Mouse (Mus musculus) brain, embryonic 18.5 days (tissue): Measurements from ENCODE around the gene Cetn2.

Experiments used
- DNase-seq: peaks from one replicate; pipeline ENCODE4 v3.0.0-alpha.2; 2012; ENCODE audit warnings: low read depth, low spot score

The Cetn2 gene

DNA sequence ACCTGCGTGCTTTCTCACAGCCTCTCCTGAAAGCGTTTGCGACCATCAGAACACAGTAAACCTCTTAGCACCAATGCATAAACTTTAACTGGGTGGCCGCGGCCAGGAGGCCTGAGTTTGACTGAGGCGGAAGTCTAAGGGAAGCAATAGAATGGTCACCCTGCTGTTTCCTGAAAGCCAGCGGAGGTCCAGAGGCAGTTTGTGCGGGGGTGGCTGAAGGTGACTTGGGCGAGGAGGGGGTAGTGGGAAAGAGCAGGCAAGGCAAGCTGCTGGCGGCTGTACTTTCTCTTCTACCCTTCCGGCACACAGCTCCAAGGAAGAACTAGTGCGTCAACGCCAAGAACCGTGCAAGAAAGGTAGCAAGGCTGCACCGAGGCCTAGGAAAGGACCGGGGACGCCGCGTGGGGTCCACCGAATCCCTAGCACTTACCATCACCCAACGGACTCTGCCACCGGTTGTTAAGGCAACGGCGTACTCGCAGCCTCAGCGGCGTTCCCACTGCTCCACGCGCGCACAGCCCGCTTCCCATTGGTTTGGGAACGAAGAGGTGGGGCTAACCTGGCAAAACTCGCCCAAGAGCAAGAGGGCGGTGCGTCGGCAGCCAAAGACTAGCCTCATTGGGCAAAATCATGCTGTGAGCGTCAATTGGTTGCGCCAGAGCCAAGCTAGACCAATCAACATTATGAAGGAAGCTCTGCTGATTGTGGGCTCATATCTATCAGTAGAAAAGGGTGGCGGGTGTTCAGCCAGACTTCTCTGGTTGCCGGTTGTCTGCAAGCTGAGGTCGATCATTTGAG lies at the start of gene Cetn2, which contains the start of gene Nsdhl:
TSS of gene Cetn2 (minus strand) at position 528 of the 798 bp plus-strand sequence.
TSS of gene Nsdhl (plus strand) at position 674 of the 798 bp plus-strand sequence.
- DNase-seq, result peak; percentile 84

DNA sequence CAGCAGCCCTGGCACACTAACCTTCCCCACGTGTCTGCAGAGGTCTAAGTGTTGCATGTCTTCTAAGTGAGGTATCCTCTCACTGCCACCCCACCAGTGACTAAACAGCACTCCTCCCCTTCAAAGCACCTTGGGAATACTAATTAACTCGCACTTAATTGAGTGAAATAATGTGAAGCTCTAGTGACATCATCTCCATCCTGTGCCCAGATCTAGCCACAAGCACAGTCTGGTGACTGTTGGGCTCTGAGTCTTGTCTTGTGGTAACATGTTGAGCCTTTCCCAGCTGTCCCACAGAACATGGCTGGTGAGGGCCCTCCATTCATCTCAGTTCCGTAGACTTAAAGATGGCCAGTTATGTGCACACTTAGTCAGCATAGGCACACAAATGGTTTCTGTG lies 44.5 kb upstream of the Cetn2 start:
- no peak for DNase-seq

DNA sequence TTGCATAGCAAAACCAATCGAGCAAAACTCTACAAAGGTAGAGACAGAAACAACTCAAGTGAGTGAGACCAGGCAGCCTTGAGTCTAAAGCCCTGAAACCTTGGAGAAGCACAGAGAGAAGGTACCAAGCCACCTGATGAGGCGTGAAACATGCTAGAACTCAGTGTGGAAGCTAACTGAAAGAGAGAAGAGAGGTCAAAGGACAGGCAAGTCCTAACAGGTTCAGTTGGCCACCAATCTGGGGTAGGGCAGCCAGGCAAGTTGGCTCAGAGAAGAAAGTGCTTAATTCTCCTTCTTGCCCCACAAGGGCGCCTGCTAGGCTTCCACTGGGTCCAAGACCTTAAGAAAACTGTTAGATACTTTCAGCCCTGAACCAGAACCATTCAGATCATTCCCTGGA lies 43.3 kb upstream of the Cetn2 start:
- no peak for DNase-seq

DNA sequence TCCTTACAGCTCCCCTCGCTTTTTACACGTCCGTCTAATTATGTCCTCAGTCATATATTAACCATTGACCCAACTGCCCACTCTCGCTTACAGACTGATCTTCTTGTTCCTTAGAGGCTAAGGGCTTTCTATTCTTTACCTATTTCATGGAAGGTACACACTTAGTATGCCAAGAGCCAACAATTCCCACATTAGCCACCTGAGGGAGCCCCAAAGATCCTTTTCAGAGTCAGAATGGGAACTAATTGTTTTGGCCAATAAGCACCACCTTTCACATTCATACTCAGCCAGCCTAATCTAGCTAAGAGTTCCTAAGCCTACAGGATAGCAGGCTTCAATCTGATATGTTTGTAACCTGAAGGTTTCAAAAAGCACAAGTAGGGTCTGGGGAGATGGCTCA lies 42.2 kb upstream of the Cetn2 start:
- no peak for DNase-seq

DNA sequence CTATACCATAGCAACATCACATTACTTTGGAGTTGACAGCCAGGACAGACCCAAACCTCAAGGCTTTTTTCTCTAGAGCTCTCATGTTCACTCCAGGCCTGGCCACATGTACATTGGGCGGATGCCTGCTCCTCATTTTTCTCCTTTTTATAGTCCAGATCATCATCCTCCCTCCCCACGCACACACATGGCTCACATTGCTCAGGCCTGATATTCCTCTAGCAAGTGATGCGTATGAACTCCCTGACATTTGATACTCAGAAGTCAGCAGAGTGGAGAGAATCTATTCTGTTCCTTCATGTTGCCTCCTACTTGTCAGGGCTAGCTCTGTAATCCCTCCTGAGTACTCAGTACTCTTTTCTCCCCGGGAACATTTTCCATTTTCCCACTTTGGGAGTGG lies 38.3 kb upstream of the Cetn2 start:
- no peak for DNase-seq

DNA sequence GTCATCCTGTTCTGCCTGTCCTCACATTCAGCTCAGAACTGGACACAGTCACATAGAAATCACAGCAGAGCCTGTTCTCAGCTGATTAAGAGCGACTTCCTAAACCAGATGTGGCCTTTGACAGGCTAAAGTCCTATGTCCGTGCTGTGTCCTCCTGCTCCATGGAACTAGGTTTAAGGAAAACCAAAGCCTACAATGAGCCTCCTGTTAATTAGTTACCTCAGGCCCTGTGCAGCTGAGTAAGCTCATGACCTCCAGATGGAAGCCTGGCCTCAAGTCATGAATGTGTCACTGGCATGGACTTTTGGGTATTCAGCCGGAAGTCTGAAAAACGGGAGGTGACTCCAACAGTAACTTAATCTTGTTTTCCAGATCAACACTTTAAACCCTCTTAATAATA lies 35.3 kb upstream of the Cetn2 start:
- DNase-seq, result no peak

DNA sequence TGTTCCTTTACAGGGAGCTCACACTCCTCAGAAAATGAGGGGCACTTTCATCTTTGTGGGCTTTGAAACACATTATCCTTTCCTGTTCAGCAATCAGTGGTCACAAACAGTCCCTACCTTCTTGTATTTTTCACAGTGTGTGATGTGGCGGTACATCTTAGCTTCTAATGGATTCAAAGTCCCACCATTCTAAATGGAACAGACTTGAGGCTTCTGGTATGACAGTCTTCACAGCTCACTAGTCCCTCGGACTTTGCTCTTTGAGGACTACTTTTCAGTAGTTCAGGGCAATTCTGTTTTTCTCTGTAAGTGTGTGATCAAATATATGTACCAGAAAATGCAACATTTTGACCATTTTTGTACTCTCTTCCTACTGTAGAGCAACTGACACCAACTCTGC lies 3.2 kb upstream of the Cetn2 start:
- no peak for DNase-seq

DNA sequence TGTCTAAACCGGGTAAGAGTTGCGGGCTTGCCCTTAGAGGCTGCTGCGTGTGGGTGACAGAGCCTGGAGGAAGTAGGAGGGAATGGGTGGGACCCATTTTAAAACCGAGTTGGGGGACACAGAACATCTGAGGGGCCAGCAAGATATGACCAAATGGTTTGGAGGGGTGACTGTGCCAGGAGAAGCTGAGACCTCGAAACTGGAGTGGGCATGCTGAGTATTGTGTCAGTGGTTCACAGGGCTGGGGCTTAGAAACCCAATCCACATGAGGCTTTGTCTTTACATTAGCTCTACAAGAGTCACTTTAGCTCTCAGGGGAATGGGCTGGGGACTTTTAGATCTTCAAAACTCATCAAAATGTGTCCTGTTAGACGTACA lies 460 bp upstream of the Cetn2 start:
- no peak for DNase-seq

DNA sequence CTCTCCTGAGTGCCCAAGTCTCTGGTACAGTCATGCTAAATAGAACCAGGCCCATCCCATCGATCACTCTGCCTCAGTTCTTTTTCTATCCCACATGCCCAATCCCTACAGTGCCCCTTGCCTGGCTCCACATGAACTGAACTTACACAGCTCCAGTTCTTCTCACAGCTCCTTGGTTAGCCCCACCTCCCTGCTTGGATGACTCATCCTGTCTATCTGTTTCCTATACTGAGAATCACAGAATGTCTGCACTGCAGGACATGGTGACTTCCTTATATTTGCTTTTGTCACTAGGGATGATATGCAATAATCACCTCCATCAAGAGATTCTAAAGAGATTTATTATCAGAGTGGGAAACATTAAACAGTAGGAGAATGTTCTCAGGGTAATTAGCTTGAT lies 6.6 kb downstream of the Cetn2 start:
- DNase-seq, result no peak

DNA sequence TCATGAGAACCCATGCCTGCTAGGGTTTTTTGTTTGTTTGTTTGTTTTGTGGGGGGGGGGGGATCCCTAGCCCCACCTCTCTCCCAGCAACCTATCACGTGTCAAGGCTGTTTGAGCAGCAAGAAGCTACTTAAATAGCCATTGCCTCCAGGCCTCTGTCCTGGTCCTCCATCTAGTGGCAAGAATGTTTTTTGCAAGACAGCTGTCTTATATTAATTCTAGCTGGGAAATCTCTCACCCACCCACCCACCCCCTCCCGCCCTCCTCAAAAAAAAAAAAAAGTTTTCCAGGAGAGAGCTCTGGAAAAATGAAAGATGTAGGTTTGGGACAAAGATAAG lies 9.8 kb downstream of the Cetn2 start:
- DNase-seq, result no peak

DNA sequence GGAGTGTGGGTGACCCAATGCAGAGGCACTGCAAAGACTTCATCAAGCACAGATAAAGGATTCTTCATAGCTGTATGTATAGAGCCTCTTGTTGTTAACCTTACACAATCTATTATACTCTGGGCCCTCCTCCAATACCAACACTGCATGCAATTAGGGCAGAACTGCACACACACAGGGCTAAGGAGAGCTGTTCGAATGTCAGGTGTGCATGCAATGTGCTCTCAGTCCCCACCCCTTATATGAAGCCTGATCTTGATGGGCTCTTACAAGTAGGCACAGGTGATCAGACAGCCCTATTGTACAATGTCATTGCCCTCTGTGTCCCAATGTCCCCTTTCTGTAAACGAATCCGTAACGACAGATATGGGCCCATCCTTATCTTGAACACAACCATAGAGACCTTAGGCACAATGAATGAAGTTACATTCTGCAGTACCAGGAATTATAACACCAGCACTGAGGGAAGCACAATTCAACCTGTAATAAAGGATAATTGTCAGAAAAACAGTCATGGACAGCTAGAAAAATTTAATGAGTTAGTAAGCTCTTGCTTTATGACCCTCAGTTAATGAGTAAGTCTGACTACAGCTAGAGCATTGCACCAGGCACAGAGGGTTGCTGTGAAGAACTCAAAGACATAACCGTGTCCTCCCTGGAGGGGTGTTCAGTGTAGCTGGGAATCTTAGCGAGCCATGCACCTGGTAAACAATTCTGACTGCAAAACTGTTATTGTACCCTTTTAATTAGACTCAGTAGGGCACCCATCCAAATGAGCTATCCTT lies 10.4 kb downstream of the Cetn2 start:
- DNase-seq, result no peak

DNA sequence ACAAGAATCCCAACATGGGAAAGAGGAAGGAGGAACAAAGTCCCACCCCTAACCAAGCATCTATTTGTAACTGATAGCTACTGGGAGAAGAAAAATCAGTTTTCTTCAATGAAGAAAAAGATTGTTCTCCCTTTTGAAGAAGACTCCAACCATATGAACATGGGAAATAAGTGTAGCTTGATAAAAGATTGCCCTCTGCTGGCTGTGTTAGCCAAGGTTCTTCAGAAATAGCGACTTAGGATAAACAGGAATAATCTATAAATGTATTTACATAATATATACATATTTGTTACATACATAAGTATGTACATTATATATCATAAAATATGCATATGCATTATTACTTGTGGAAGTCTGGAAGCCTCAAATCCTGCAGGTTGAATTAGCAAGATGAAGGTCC lies 15.7 kb downstream of the Cetn2 start:
- DNase-seq, result no peak

DNA sequence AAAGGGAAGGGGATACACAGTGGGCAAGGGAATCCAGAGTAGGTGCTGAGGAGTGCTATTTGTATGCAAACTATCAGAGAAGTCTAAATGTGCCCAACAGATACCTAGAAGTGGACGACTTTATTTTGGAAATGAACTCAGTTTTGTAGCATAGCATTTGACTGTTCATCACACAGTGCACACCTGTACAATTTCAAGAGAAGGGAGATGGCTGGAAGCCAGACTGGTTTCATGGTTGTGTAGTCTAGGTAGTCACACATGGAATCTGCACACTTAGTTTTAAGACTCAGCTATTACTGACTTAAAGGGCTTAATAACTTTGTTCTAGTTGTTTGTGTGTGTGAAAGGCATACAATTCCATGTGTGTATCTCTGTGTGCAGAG lies 22.2 kb downstream of the Cetn2 start:
- DNase-seq, result no peak

DNA sequence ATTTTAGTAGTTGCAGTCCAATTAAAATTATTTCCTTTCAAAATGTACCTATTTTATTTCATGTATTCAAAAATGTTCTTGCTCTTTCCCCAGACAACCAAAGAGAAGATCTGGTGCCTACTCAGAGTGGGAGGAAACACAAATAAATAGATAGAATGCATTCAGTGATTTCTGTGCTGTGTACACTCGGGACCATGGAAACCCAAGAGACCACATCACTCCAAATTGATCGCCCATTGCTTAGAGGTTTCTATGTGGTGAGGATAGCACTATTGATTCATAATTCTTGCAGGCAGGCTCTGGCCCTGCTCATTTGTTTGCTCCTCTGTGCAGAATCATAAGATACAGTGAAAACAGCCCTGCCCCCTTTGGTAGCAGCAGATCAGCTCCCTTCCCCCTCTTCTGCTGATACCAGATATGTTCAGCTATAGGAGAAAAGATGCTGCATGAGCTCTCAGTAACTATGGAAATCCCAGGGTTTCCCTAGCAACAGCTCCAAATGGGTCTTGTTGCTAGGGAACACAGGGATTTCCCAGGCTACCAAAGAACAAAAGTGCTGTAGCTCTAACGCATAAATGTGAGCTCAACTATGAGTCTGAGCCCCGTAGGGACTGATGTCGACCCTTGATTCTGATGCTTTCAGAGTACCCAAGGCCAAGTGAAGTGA lies 22.7 kb downstream of the Cetn2 start:
- DNase-seq, result peak; percentile 73
